In the genomic region with DNA sequence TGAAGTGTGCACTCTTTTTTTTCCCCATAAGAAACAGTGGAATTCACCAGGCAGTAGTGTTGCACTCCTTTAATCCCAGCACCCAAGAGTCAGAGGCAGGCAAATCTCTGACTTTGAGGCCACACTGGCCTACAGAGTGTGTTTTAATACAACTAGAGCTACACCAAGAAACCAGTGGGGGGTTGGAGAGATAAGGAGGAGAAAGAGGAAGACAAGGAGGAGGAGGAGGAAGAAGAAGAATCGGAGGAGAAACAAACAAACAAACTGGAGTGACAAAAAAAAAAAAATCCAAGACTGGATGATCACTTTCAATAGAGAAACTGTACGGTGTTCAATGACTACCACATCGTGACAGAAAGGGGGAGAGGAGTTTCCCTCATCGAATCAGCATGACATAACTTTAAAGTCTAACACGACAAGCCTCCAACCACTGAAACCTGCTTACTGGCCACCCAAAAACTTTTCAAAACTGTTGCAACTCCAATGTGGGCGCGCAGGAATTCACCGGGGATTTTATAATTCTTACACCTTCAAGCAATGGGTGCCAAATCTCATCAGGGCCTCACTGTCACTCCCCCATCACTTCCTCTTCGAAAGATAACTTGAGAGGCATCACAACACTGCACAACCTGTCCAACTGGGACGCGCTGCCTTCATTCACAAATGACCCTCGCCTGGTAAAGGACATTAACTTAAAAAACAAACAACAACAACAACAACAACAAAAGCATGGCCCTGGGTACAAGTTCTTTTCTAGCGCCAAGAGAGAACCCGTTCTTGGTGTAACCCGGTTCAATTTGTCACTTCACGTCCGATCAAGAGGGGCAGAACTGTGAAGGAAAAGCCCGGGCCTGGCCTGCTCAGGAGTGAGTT, we compare ENCODE assay signal across 9 mouse cellular contexts. TPM values are rescaled to one million over a fixed set of nuclear protein-coding genes. Genes with fewer than 3 reads are reported as not detected.
DNase-seq lines count a peak whose midpoint lies in the region; ATAC-seq and TF ChIP-seq lines count a peak whose summit lies in the region.
"Had no signal": no experiment of that assay in that cellular context is flagged by ENCODE, and none has a peak within 500 bp of the region (broad histone marks: within the 10 kb centered on the region; RNA-seq: fewer than 3 reads in every experiment).

No protein-coding gene starts in this region.

- TF ChIP-seq EP300 in stomach, postnatal 0 days (optimal IDR thresholded peaks at IDR 0.05), result no peak

- ATAC-seq in embryonic facial prominence, embryonic 14.5 days (ENCODE audit: low read depth), result no peak
- ATAC-seq in intestine, embryonic 15.5 days, result no peak; the same call in 1 of the 2 replicates
- ATAC-seq in megakaryocyte progenitor cell, adult 5-6 weeks (replicated peaks; ENCODE audit: poor library complexity), result peak; percentile 49
- ATAC-seq in stomach, postnatal 0 days (ENCODE audit: low FRiP score, low TSS enrichment), result peak; percentile 30

- H3K4me3 ChIP-seq in embryonic facial prominence, embryonic 14.5 days (ENCODE audit: low read depth, low read length), result peak overlapping the region; percentile 78
- peak overlapping the region; percentile 88 for H3K4me3 ChIP-seq in intestine, embryonic 15.5 days (replicated peaks)
- peak overlapping the region; percentile 70 for H3K4me3 ChIP-seq in stomach, postnatal 0 days (ENCODE audit: low read depth, low read length)

- no peaks in the 10 kb centered on the region for H3K9me3 ChIP-seq in embryonic facial prominence, embryonic 14.5 days (ENCODE audit: control insufficient read depth, low read length)
- no peaks in the 10 kb centered on the region for H3K9me3 ChIP-seq in intestine, embryonic 15.5 days
- no peaks in the 10 kb centered on the region for H3K9me3 ChIP-seq in stomach, postnatal 0 days (ENCODE audit: control insufficient read depth, low read length)

- H3K4me1 ChIP-seq in embryonic facial prominence, embryonic 14.5 days (ENCODE audit: control insufficient read depth, insufficient read depth, low read length), result peaks cover 24% of the 10 kb centered on the region
- H3K4me1 ChIP-seq in intestine, embryonic 15.5 days (replicated peaks), result peaks cover 3% of the 10 kb centered on the region
- H3K4me1 ChIP-seq in stomach, postnatal 0 days (replicated peaks; ENCODE audit: control insufficient read depth, insufficient read depth), result no peaks in the 10 kb centered on the region

- H3K27ac ChIP-seq in embryonic facial prominence, embryonic 14.5 days (replicated peaks; ENCODE audit: low read depth, low read length), result peak overlapping the region; percentile 93; the same call in 1 of the 2 replicates
- H3K27ac ChIP-seq in intestine, embryonic 15.5 days, result peak overlapping the region; percentile 93
- peak overlapping the region; percentile 92; the same call in 1 of the 2 replicates for H3K27ac ChIP-seq in stomach, postnatal 0 days (replicated peaks)

- H3K27me3 ChIP-seq in embryonic facial prominence, embryonic 14.5 days (replicated peaks; ENCODE audit: control insufficient read depth, insufficient read depth, low read length), result no peaks in the 10 kb centered on the region
- no peaks in the 10 kb centered on the region for H3K27me3 ChIP-seq in intestine, embryonic 15.5 days (replicated peaks)
- no peaks in the 10 kb centered on the region for H3K27me3 ChIP-seq in stomach, postnatal 0 days (ENCODE audit: control insufficient read depth, insufficient read depth, low read length)
- H3K27me3 ChIP-seq: Patski had no signal

- WGBS in embryonic facial prominence, embryonic 14.5 days, result 5% methylated on average over 18 of the region's 18 CpGs
- WGBS in intestine, embryonic 15.5 days, result 4% methylated on average over 18 of the region's 18 CpGs
- WGBS in stomach, postnatal 0 days, result 6% methylated on average over 18 of the region's 18 CpGs

- TF ChIP-seq CTCF in stomach, postnatal 0 days (IDR thresholded peaks at IDR 0.05; ENCODE audit: low read depth), result no peak

- peak overlapping the region; percentile 94 for H3K9ac ChIP-seq in embryonic facial prominence, embryonic 14.5 days (ENCODE audit: low read depth, low read length)
- H3K9ac ChIP-seq in intestine, embryonic 15.5 days, result peak overlapping the region; percentile 91
- H3K9ac ChIP-seq in stomach, postnatal 0 days (ENCODE audit: low read length), result peak overlapping the region; percentile 90

- H3K36me3 ChIP-seq in embryonic facial prominence, embryonic 14.5 days (ENCODE audit: control insufficient read depth, insufficient read depth, low read length), result no peaks in the 10 kb centered on the region
- no peaks in the 10 kb centered on the region for H3K36me3 ChIP-seq in intestine, embryonic 15.5 days
- no peaks in the 10 kb centered on the region for H3K36me3 ChIP-seq in stomach, postnatal 0 days (ENCODE audit: control insufficient read depth, insufficient read depth, low read length)

- DNase-seq in embryo, embryonic 10 days (ENCODE audit: low spot score), result peak; percentile 28
- DNase-seq in embryo, embryonic 10.5 days (ENCODE audit: low spot score), result no peak
- DNase-seq in B cell, adult 2 months, result peak; percentile 61
- peak; percentile 9 for DNase-seq in embryonic facial prominence, embryonic 14.5 days (ENCODE audit: low spot score)
- no peak for DNase-seq in stomach, postnatal 0 days (ENCODE audit: low spot score)
- no peak for DNase-seq in cerebellum, adult 9-11 months

- H3K4me2 ChIP-seq in embryonic facial prominence, embryonic 14.5 days (ENCODE audit: low read depth, low read length), result peak overlapping the region; percentile 80
- peak overlapping the region; percentile 83 for H3K4me2 ChIP-seq in intestine, embryonic 15.5 days (replicated peaks)
- H3K4me2 ChIP-seq in stomach, postnatal 0 days (replicated peaks; ENCODE audit: low read depth), result peak overlapping the region; percentile 64

RNA-seq across cellular contexts. Expression of a gene that starts 1.2 kb away (rescaled TPM):
- polyA plus RNA-seq in embryonic facial prominence, embryonic 14.5 days (2014; fragmentation: Nextera tagmentation; extraction: Ambion mirVana), result 53.3 and 58.3 TPM in 2 replicates
- 24.9 and 25.7 TPM in 2 replicates for polyA plus RNA-seq in intestine, embryonic 15.5 days (2015; fragmentation: Nextera tagmentation; extraction: Ambion mirVana)
- total RNA-seq in megakaryocyte progenitor cell, adult 5-6 weeks (2015), result 96.7 and 103 TPM in 2 replicates
- 54.9 and 57.8 TPM in 2 replicates for total RNA-seq in megakaryocyte progenitor cell, adult 5-6 weeks (2017)
- 13.8 and 14.5 TPM in 2 replicates for polyA plus RNA-seq in stomach, postnatal 0 days (2015; fragmentation: Nextera tagmentation; extraction: Ambion mirVana)

RNA-seq across cellular contexts. Expression of a gene that starts 27.6 kb away (rescaled TPM):
- polyA plus RNA-seq in embryonic facial prominence, embryonic 14.5 days (2014; fragmentation: Nextera tagmentation; extraction: Ambion mirVana), result 67.6 and 70.6 TPM in 2 replicates
- 74.6 and 81.9 TPM in 2 replicates for polyA plus RNA-seq in intestine, embryonic 15.5 days (2015; fragmentation: Nextera tagmentation; extraction: Ambion mirVana)
- total RNA-seq in megakaryocyte progenitor cell, adult 5-6 weeks (2015), result 31.5 and 32.8 TPM in 2 replicates
- 33.3 and 34.5 TPM in 2 replicates for total RNA-seq in megakaryocyte progenitor cell, adult 5-6 weeks (2017)
- 85.5 and 88.5 TPM in 2 replicates for polyA plus RNA-seq in stomach, postnatal 0 days (2015; fragmentation: Nextera tagmentation; extraction: Ambion mirVana)

RNA-seq across cellular contexts. Expression of a gene that starts 59.0 kb away (rescaled TPM):
- polyA plus RNA-seq in embryonic facial prominence, embryonic 14.5 days (2014; fragmentation: Nextera tagmentation; extraction: Ambion mirVana), result 20.7 and 22.9 TPM in 2 replicates
- 43.7 and 44.4 TPM in 2 replicates for polyA plus RNA-seq in intestine, embryonic 15.5 days (2015; fragmentation: Nextera tagmentation; extraction: Ambion mirVana)
- 121 and 127 TPM in 2 replicates for total RNA-seq in megakaryocyte progenitor cell, adult 5-6 weeks (2015)
- total RNA-seq in megakaryocyte progenitor cell, adult 5-6 weeks (2017), result 205 and 250 TPM in 2 replicates
- polyA plus RNA-seq in stomach, postnatal 0 days (2015; fragmentation: Nextera tagmentation; extraction: Ambion mirVana), result 15.6 and 16.5 TPM in 2 replicates

Comparison
In these comparisons a context has a peak if more than half of its experiments do, and no peak if none do; other contexts are left out.
1. DNase-seq: peak in embryo, embryonic 10 days (single experiment), B cell, adult 2 months (2 of 2) and embryonic facial prominence, embryonic 14.5 days (single experiment); none in embryo, embryonic 10.5 days (single experiment), stomach, postnatal 0 days (single experiment) and cerebellum, adult 9-11 months (single experiment).
2. ATAC-seq: peak in megakaryocyte progenitor cell, adult 5-6 weeks (single experiment) and stomach, postnatal 0 days (single experiment); none in embryonic facial prominence, embryonic 14.5 days (single experiment) and intestine, embryonic 15.5 days (single experiment).
3. Peak in every context shown above with its lines, with median percentiles within 50 percentile points of each other: H3K27ac ChIP-seq, H3K4me2 ChIP-seq, H3K4me3 ChIP-seq and H3K9ac ChIP-seq.